Mouse (Mus musculus): ENCODE measurements at regions not wholly inside any gene's neighbourhood (a gene's known extent, or its start where the extent isn't known, plus 50 kb on each side); places are given as distances from the start of the nearest gene placed in this dataset.

GRCm38 (mm10) chr2:169304360-169304759 lies 283.2 kb downstream of the Gm11011 start:
- no peak for TF ChIP-seq CTCF (IDR thresholded peaks at IDR 0.05; ENCODE audit: insufficient read depth, low read length)
- no peak for TF ChIP-seq POLR2A (IDR thresholded peaks at IDR 0.05; ENCODE audit: borderline replicate concordance, extremely low read depth, low read depth, low read length)
